Mouse (Mus musculus): ENCODE measurements at regions not wholly inside any gene's neighbourhood (a gene's known extent, or its start where the extent isn't known, plus 50 kb on each side); places are given as distances from the start of the nearest gene placed in this dataset.

DNA sequence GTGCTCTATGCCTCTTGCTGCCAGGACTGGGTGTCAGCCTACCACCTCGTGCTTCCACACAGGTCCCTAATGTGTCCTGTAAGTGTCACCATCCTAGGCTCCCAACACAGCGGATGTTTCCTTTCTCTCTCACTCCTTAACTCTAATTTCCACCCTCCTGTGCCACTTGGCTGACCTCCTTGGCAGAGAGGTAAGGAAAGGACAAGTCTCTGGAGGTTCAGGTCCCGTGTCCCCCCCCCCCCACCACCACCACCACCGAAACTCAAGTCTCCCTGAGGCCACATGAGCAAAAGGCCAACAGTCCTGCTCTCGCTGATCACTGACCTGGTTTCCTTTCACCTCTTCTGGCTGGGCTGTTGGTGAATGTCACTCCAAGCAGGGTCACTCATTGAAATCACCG, 189.0 kb downstream of the Zfp36l1 start:
- WGBS, result 84% methylated on average over 6 of the region's 6 CpGs
- Histone ChIP-seq H3K4me2 (ENCODE audit: low read depth) (no peak overlapping the region), H3K4me1 (ENCODE audit: insufficient read depth) (peaks cover 19% of the 10 kb centered on the region), H3K9ac (no peak overlapping the region), H3K27ac (ENCODE audit: low read depth, low read length) (no peak overlapping the region), H3K36me3 (ENCODE audit: insufficient read depth) (no peaks in the 10 kb centered on the region), H3K9me3 (ENCODE audit: low read length) (no peaks in the 10 kb centered on the region), H3K4me3 (ENCODE audit: low read depth, low read length) (no peak overlapping the region), H3K27me3 (ENCODE audit: insufficient read depth, low read length) (no peaks in the 10 kb centered on the region)
- no peak for DNase-seq
- TF ChIP-seq CTCF (IDR thresholded peaks at IDR 0.05; ENCODE audit: low read depth), result no peak
- no peak for ATAC-seq

DNA sequence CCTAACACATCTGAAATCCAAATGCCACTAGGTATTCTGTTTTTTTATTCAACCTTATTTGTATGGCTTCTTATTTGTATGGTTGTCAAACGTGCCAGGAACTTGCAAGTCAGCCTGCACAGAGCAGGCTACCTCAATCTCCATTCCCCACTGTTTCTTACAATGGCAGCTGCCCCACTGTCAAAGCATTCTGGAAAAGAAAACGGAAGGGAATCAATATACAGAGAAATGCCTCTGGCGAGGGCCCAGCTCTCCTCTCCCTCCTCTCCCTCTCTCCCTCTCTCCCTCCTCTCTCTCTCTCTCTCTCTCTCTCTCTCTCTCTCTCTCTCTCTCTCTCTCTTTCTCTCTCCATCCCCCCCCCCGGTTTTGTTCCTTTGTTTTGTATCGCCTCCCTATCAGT, 191.0 kb downstream of the Zfp36l1 start:
- no peak for TF ChIP-seq CTCF (IDR thresholded peaks at IDR 0.05; ENCODE audit: low read depth)
- H3K4me3 ChIP-seq (ENCODE audit: low read depth, low read length), result no peak overlapping the region
- H3K27me3 ChIP-seq (ENCODE audit: insufficient read depth, low read length), result no peaks in the 10 kb centered on the region
- H3K27ac ChIP-seq (ENCODE audit: low read depth, low read length), result no peak overlapping the region
- ATAC-seq (no peak), DNase-seq (peak; percentile 42)
- no peak overlapping the region for H3K9ac ChIP-seq
- 8% methylated on average over 5 of the region's 5 CpGs for WGBS
- no peaks in the 10 kb centered on the region for H3K36me3 ChIP-seq (ENCODE audit: insufficient read depth)
- peaks cover 19% of the 10 kb centered on the region for H3K4me1 ChIP-seq (ENCODE audit: insufficient read depth)
- H3K9me3 ChIP-seq (ENCODE audit: low read length), result no peaks in the 10 kb centered on the region
- H3K4me2 ChIP-seq (ENCODE audit: low read depth), result no peak overlapping the region

DNA sequence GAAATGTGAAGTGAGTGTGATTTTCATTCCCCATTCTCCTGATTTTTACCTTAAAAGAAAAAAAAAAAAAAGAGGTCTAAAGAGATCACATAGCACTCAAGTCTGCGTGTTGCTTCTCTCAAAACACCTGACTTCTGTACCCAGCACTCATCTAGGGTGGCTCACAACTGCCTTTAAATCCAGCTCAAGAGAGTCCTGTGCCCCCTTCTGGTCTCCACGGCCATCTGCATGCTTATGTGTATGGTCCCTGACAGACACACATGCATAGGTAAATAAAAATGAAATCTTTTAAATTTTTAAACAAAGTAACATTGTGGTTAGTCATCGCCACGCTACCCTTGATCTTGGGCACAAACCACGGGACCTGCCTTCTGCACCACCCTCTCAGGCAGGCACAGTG, 193.8 kb downstream of the Zfp36l1 start:
- H3K9ac ChIP-seq, result no peak overlapping the region
- H3K4me3 ChIP-seq (ENCODE audit: low read depth, low read length), result no peak overlapping the region
- H3K4me1 ChIP-seq (ENCODE audit: insufficient read depth), result no peaks in the 10 kb centered on the region
- H3K4me2 ChIP-seq (ENCODE audit: low read depth), result no peak overlapping the region
- ATAC-seq (no peak), DNase-seq (no peak)
- no peaks in the 10 kb centered on the region for H3K36me3 ChIP-seq (ENCODE audit: insufficient read depth)
- no peak overlapping the region for H3K27ac ChIP-seq (ENCODE audit: low read depth, low read length)
- TF ChIP-seq CTCF (IDR thresholded peaks at IDR 0.05; ENCODE audit: low read depth), result peak; percentile 26; the same call in 1 of the 2 replicates
- H3K9me3 ChIP-seq (ENCODE audit: low read length), result no peaks in the 10 kb centered on the region
- no peaks in the 10 kb centered on the region for H3K27me3 ChIP-seq (ENCODE audit: insufficient read depth, low read length)
- 80% methylated on average over 5 of the region's 5 CpGs for WGBS

DNA sequence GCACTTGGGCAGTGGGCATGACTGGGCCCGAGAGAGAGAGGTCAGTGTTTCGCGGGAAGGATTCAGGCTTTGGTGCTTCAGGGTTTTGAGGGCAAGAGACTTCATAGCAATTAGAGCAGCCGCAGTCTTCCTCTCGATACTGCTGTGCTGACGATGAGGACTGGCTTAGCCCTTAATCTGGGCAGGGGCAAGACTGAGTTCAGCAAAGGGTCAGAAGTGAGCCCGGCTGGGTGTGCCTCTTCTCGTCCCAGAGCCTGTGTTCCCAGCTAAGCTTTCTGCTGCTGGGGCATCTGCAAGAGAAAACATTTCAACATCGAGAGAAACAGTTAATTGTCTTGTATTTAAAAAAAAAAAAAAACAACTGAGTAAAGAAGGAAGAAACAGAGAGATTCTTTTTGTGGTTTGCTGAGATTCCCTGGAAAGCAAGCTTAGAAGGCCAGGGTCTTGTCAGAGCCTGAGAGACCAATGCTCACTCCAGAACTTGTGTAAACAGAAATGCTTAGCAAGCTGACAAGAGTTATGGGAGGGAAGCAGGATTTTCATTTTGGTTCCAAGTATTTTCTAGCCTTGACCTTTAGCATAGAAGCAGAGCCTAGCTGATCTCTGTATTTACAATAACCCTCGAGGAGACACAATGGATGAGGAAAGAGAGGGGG, 195.1 kb downstream of the Zfp36l1 start:
- Histone ChIP-seq H3K9me3 (ENCODE audit: low read length) (no peaks in the 10 kb centered on the region), H3K4me2 (ENCODE audit: low read depth) (no peak overlapping the region), H3K4me3 (ENCODE audit: low read depth, low read length) (no peak overlapping the region), H3K4me1 (ENCODE audit: insufficient read depth) (no peaks in the 10 kb centered on the region), H3K27ac (ENCODE audit: low read depth, low read length) (no peak overlapping the region), H3K9ac (no peak overlapping the region), H3K36me3 (ENCODE audit: insufficient read depth) (no peaks in the 10 kb centered on the region), H3K27me3 (ENCODE audit: insufficient read depth, low read length) (no peaks in the 10 kb centered on the region)
- TF ChIP-seq CTCF (IDR thresholded peaks at IDR 0.05; ENCODE audit: low read depth), result no peak
- no peak for ATAC-seq
- 48% methylated on average over 10 of the region's 10 CpGs for WGBS
- DNase-seq, result no peak

DNA sequence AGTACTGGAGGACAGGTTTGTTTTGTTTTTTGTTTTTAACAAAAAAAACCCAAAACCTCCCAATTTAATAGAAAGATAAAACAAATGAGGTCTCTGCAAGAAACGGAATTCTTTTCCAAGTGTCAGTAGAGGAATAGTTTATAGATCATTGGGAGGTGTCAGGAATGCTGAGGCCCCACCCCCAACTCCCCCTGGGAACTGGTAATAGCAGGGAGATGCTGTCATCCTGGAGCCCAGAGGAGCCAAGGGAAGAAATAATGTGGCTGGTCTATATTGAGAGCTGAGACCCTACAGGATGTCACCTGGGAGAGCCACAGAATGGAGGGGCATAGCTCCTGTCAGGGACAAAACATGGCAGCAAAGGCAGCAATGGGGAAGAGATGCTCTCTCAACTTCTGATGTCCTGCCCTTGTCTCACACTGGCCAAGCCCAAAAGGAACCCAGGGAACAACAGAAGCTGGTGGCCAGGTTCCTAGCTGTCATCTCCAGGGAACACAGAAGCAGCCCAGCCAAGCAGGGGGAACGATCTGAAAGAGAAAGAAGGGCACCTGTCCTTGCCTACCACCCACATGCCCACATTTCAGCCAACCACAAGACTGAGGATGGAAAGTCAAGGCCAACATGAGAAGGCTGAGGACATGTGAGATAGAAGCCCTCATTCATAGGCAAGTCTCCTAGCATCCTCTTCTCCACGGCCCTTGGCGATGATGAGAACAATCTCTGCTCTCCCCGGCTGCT, 195.7 kb downstream of the Zfp36l1 start:
- no peak overlapping the region for H3K27ac ChIP-seq (ENCODE audit: low read depth, low read length)
- no peak for ATAC-seq

DNA sequence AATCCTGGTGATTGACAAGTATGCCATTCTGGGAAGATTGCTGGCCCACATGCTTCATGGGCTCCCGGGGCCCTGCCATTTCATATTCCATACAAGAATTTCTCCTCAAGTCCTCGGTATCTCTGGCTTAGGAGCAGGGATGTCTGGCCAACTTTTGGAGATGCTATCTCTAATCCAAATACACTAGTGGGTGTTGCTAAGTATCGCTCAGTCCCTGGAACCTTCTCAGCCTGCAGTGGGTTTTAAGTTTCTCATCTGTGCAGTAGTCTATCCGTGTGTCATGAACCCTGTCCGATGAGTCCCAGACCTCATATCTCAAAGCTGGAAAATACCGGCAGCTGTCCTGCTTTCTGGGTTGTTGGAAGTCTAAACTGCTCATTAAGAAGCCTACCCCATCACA, 198.9 kb downstream of the Zfp36l1 start:
- DNase-seq, result no peak
- no peak overlapping the region for H3K27ac ChIP-seq (ENCODE audit: low read depth, low read length)
- no peak overlapping the region for H3K9ac ChIP-seq
- ATAC-seq, result no peak
- 88% methylated on average over 6 of the region's 6 CpGs for WGBS
- no peaks in the 10 kb centered on the region for H3K36me3 ChIP-seq (ENCODE audit: insufficient read depth)
- H3K4me3 ChIP-seq (ENCODE audit: low read depth, low read length), result no peak overlapping the region
- H3K27me3 ChIP-seq (ENCODE audit: insufficient read depth, low read length), result no peaks in the 10 kb centered on the region
- no peaks in the 10 kb centered on the region for H3K9me3 ChIP-seq (ENCODE audit: low read length)
- TF ChIP-seq CTCF (IDR thresholded peaks at IDR 0.05; ENCODE audit: low read depth), result no peak
- H3K4me1 ChIP-seq (ENCODE audit: insufficient read depth), result peaks cover 10% of the 10 kb centered on the region
- no peak overlapping the region for H3K4me2 ChIP-seq (ENCODE audit: low read depth)

More for the DNA sequence above, 195.7 kb downstream of the Zfp36l1 start:
- no peaks in the 10 kb centered on the region for H3K9me3 ChIP-seq (ENCODE audit: low read length)
- no peak overlapping the region for H3K9ac ChIP-seq
- no peaks in the 10 kb centered on the region for H3K27me3 ChIP-seq (ENCODE audit: insufficient read depth, low read length)
- no peak for TF ChIP-seq CTCF (IDR thresholded peaks at IDR 0.05; ENCODE audit: low read depth)
- no peak for DNase-seq
- H3K4me2 ChIP-seq (ENCODE audit: low read depth), result no peak overlapping the region
- no peaks in the 10 kb centered on the region for H3K36me3 ChIP-seq (ENCODE audit: insufficient read depth)
- no peaks in the 10 kb centered on the region for H3K4me1 ChIP-seq (ENCODE audit: insufficient read depth)
- 81% methylated on average over 5 of the region's 5 CpGs for WGBS
- H3K4me3 ChIP-seq (ENCODE audit: low read depth, low read length), result no peak overlapping the region

DNA sequence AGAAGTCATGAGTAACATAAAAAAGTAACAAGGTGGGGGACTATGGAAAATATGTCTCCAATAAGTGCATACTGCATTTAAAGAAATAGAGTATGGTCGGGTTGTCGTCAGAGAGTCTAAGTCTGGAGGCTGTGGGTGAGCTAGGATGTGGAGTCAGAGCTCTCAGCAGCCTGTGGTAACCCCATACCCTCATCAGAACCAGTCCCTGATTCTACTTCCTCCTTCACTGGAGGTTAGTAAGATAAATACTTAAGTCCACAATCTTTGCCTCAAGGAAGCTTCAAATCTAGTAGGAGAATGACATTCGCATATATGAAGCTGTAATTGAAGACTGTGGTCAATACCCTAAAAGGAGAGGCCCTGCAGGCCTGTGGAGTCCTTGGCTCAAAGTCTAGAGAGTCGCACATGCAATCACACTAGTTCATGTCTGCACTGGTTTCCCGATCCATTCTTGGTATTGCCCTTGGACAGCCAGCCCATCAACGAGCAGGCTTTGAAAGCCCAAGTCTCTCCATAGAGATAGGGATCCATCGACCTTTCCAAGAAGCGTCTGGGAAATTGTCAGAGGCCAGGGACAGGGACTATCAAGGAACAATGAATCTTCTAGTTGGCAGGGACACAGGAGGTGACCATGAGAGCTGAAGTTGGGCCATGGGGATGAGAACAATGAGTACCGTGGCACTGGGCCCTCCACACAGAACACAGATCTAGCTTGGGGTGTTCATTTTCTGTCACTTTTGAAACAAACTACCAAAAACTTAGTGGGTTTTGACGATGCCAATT, 200.3 kb downstream of the Zfp36l1 start:
- Histone ChIP-seq H3K36me3 (ENCODE audit: insufficient read depth) (no peaks in the 10 kb centered on the region), H3K9me3 (ENCODE audit: low read length) (no peaks in the 10 kb centered on the region), H3K9ac (no peak overlapping the region), H3K4me1 (ENCODE audit: insufficient read depth) (peaks cover 10% of the 10 kb centered on the region), H3K4me2 (ENCODE audit: low read depth) (no peak overlapping the region), H3K27me3 (ENCODE audit: insufficient read depth, low read length) (no peaks in the 10 kb centered on the region), H3K27ac (ENCODE audit: low read depth, low read length) (no peak overlapping the region), H3K4me3 (ENCODE audit: low read depth, low read length) (no peak overlapping the region)
- WGBS, result 95% methylated on average over 10 of the region's 10 CpGs
- ATAC-seq (no peak), DNase-seq (no peak)
- TF ChIP-seq CTCF (IDR thresholded peaks at IDR 0.05; ENCODE audit: low read depth), result no peak
